Mouse (Mus musculus): ENCODE data around the gene Fam160a1. TPM values are rescaled to one million over a fixed set of nuclear protein-coding genes. Genes with fewer than 3 reads are reported as not detected.

Fam160a1 gene
- total RNA-seq, 2 experiments from 2014 or later: 5.2 to 5.4 TPM

DNA sequence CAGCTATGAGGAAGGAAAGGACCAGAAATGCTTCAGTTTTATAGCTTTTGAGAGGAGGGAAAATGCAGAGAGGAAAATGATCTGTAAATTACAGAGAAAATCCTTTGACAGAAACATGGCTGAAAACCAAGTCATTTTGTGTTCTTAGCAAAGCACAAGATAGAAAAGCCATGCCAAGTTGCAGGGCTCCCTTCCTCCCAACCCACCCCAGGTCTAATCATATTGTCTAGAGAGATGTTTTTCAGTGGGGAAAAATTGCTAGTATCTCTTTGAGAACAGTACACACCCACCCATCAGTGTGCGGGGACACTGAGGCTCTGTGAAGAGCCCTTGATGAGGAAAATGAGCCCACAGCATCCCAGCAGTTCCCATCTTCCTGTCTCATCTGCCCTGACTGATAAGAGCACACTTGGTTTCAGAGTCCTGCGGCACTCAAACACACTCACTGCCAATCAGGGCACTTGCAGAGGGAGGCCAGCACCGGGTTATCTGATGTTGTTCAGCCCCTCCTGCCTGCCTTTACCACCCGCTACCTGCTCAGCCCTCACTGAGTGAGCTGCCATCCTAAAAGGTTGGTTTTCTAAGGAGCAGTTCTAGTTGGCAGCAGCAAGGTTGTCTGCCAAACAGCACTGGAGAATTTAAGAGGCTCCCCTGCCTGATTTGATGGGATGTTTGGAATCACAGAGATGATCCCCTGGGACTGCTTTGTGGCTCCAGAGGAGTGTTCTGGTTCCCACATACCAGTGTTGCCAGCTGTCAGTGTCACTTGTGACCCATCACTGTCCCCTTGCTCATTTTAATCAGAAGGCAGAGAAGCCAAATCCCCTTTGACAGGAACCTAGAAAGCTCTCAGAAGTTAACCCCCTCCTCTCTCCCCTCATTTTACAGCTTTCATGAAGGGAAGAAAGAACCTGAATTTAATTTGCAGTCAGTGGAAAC lies 164.1 kb downstream of the Fam160a1 start:
- intact Hi-C loops (cut with DNase I): no loop called here
- no peak for DNase-seq (ENCODE audit: low spot score in 2 of 2)

DNA sequence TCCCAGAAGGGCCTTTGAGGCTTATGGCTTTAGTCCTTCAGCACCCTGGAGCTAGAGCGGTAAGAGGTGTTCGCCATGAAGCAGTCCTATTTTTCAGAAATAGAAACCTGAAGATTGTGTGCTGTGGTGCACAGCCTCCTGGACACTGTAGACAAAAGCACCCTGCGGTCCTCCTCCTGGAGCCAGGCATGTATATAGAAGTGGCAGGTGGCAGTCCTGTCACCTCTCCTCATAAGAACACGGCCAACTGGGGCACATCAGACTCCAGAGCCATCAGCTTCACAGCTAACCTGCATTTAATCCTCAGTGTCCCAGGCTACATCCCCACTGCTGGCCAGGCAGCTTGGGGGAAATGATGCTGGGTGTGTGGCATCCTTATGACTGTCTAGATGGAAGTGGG lies 167.9 kb downstream of the Fam160a1 start:
- intact Hi-C loops (cut with DNase I): no loop called here
- no peak for DNase-seq (ENCODE audit: low spot score in 2 of 2)

DNA sequence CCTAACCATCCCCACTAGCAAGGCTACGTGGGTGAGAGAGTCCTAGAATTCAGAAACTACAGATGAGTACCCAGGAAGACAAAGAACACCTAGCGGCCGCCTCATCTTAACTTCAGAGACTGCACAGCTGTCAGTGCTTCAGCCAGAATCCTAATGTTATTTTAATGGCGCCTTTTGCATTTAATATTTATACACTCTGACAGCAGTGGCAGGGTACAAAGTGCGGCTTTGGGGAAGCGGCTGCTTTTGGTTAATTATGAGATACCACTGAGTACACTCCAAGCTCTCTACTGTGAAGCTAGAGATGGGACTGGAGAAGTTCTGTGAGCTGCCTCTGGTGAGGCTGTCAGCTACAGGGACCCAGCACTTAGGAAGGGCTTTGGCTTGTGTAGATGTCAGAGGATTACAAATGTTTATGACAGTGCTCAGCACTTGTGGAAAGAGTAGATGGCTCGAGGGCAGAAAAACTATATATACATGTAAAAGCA lies 171.5 kb downstream of the Fam160a1 start:
- intact Hi-C loops (cut with DNase I): no loop called here
- no peak for DNase-seq (ENCODE audit: low spot score in 2 of 2)

DNA sequence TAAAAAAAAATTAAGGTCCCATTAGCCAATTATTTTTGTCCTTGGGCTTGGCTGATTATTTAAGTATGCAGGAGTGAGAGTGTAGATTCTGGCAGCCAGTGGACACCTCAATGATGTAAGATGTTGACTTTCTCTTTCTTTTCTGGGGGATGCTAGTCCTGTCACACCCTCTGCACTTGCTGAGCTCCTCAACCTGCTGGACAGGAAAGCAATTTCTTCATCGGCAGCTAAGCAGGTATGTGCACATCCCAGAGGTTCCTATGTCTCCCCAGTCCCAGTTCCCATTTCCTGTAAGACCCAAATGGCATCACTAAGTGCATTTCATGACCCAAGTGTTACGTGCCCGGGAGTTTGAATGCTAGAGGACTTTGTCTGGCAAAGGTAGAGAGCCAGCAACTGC lies 172.3 kb downstream of the Fam160a1 start:
- no peak for DNase-seq (ENCODE audit: low spot score in 2 of 2)
- intact Hi-C loops (cut with DNase I): no loop called here

DNA sequence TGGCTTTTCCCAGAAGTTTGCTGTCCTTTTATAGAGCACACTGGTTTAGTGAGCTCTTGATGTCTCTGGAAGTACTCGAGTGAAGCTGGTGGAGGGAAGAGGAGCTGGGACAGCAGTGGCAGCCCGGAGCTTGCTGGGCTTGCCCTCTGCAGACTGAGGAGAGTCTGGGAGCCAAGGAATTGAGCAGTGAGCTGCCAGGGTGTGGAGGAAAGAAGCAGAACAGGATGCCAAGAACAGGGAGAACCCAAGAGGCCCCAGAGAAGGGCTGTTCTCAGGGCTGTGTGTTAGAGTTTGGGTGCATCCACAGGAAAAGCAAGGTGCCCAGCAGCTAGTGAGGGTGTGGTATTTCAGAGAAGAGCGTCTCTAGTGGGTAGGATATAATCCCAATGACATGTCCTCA lies 175.3 kb downstream of the Fam160a1 start:
- DNase-seq (ENCODE audit: low spot score in 2 of 2): no peak
- intact Hi-C loops (cut with DNase I): no loop called here

DNA sequence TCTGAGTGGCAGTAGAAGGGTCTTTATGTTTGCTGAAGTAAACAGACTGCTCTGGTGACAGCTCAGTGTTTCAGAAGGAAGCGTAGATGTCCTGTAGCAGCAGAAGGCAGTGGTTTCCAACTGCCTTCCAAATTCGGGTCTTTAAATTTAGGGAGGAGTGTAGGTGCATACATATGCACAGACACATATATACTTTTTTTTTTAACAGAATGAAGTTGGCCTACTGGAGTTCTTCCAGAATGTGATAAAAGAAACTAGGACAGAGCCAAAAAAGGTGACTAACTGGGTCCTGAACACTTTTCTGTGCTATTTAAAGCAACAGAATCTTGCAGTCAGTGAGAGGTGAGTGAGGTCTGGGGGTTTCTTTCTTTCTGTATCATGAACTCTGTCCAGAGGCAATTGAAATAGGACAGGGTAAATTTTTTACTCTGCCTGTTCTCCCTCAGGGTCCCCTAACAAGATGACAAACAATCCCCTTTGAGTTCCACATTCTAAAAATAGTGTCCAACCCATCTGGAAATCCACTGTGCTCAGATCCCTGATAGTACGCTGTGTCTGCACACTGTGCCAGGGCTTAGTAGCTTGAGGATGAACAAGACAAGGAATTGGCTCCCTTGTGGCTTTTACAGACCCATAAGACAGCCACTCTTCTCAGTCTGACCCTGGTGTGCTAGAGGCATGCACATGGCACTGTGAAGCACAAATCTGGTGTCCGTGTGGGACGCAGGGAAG lies 180.2 kb downstream of the Fam160a1 start:
- peak in 1 of 2 experiments; percentile 63 for DNase-seq (ENCODE audit: low spot score in 2 of 2)
- intact Hi-C loops (cut with DNase I): no loop called here

DNA sequence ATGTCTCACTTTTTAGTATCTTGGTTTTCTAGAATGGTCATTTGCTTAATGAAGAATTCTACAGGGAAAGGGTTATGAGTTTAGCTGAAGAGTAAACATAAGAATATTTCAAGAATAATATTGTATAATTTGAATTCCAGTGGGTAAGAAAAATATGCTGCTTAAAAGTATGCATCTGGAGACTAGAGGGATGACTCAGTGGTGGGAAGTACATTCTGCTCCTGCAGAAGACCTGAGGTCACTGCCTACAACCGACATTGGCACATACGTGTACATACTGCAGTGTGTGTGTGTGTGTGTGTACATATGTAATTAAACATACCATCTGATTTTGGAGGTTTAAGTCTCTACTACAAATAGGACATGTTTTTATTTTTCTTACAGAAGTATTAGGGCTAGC lies 181.5 kb downstream of the Fam160a1 start:
- intact Hi-C loops (cut with DNase I): no loop called here
- DNase-seq (ENCODE audit: low spot score in 2 of 2): no peak

DNA sequence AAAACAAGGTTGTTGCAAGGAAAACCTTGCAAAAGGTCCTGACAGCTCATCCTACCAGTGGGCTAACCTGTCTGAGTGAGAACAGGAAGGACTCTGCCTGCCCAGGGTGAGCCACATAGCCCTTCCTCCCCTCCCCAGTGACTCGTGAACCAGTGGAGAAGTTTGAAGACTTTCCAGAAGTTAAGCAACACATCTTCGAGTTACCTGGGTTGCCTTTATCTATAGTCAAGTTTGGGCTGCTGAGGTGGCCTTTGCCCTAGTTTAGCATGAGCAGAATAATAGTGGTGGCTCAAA lies 182.0 kb downstream of the Fam160a1 start:
- intact Hi-C loops (cut with DNase I): no loop called here

DNA sequence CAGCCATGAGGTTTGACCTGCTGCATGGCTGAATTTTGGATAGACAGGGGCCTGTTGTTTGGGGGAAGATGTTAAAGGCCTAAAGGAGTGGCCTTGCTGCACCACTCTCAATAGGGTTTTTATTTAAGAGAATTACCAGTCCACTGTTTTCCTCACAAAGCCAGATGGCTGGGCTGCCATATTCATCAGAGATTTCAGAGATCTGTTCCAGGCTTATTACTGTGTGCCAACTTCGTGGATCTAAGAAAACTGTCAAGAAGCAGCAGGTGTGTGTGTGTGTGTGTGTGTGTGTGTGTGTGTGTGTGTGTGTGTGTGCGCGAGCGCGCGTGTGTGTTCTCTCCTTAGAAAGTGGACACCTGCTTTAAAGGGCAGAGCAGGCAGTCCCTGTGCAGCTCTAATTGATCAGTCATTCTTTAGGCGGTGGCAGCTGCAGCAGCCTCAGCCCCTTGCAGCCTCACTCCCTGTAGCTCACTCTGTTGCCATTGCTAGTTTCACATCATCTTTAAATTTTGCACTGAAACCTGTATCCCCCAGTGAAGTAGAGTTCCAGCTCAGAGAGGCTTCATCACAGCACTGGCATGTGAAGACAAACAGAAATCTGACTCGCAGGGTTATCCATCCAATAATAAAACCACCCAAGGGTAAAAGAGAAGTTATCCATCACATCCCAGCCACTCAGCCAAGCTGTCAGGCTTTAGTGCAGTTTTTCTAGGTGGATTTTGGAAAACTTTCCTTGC lies 182.5 kb downstream of the Fam160a1 start:
- no peak for DNase-seq (ENCODE audit: low spot score in 2 of 2)
- intact Hi-C loops (cut with DNase I): no loop called here

More for the DNA sequence above, 182.0 kb downstream of the Fam160a1 start:
- no peak for DNase-seq (ENCODE audit: low spot score in 2 of 2)

DNA sequence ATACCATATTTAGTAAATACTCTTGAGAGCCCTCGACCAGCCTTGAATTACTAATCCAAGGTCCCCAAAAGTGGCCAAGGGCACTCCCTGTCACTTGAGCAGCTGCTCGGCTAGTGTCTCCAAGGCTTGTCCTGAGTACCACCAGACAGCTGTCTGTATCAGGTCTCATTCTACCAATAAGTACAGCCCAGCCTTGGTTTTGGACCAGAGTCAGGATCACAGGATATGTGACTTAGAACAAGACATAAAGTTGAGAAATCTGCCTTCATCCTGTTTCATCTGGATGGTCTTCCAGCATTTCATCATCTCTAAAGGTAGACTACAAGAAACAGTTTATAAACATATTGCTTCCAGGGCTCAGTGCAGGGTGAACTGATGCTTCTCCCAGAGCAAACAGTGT lies 183.4 kb downstream of the Fam160a1 start:
- intact Hi-C loops (cut with DNase I): no loop called here

DNA sequence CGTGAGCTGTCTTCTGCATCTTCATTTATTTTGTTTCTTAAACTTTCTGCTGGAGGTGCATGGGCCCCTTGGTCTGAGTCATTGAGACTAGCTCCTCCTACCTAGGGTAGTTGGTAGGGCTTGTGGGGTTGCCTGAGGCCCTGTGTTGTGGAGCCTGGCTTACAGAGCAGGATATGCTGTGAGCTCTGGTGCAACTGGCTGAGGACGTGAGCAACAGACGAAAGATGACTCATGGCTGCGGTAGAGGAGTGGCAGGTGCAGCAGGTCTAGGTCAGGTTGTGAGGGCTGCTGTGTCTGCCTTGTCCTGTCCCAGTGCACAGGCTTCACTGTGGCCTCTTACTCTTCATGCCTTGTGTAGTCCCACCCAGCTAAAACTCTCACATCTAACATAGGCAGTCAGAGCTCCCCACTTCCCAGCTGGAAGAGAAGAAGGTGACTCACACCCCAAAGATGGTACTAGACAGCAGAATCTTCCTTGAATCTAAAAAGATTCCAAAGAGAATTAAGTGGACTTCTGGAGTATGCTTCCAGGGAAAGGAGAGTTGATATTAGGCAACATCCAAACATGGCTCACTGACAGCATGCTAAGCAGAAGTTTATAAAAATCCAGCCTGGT lies 187.1 kb downstream of the Fam160a1 start:
- DNase-seq (ENCODE audit: low spot score in 2 of 2): no peak
- intact Hi-C loops (cut with DNase I): no loop called here

More for the DNA sequence above, 183.4 kb downstream of the Fam160a1 start:
- no peak for DNase-seq (ENCODE audit: low spot score in 2 of 2)

DNA sequence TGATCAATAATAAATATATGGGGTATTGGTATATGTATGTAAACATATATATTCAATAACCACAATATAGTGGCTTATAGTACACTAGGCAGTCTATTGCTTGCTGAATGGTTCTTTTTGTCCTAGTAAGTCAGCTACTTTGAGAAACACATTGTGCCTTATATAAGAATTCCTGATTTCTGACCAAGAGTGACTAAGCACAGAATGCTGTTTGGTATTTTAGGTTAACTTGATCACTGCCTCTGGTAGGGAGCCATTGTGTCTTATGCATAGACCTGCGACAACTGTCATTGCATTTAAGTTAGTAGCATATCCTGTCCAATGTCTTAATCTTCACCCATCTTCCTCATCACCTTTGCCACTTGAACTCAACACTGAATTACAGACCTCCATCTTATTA lies 197.3 kb downstream of the Fam160a1 start:
- no peak for DNase-seq (ENCODE audit: low spot score in 2 of 2)
- intact Hi-C loops (cut with DNase I): no loop called here

DNA sequence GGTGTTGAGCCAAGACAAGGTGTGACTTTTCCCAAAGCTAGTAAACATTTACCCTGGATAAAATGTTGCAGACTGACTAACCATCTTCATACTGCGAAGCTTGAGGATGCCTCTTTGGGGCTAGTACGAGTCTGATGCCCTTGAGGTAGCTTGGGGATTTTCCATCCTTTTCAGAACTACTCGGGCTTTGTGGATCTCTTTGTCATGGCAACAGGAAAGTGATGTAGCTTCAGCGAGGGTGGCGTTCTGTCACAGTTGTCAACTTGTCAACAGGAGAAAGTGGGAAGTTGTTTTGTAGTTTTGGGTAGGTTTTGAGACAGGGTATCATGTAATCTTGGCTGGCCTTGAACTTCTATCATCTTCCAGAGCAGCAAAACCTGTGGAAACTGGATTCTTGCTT lies 197.7 kb downstream of the Fam160a1 start:
- intact Hi-C loops (cut with DNase I): no loop called here
- peak in 1 of 2 experiments; percentile 40 for DNase-seq (ENCODE audit: low spot score in 2 of 2)

DNA sequence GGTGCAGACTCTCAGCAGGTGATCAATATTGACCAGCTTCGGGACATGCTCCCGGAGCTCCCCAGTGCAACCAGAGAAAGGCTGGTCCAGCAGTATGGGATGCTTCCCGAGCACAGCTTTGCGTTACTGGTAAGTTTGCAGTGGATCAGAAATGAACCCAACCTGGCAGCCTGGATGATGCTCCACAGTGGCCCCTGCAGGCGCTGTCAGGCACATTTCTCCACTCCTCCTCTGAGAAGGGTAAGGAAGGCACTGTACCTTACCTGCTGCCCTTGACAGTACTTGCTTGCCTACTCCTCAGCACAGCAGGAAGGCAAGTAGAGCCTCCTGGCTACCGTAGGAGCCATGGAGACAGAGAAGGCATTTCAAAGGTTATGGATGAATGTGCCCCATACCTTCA lies 198.2 kb downstream of the Fam160a1 start:
- intact Hi-C loops (cut with DNase I): no loop called here
- peak in 1 of 2 experiments; percentile 40 for DNase-seq (ENCODE audit: low spot score in 2 of 2)

DNA sequence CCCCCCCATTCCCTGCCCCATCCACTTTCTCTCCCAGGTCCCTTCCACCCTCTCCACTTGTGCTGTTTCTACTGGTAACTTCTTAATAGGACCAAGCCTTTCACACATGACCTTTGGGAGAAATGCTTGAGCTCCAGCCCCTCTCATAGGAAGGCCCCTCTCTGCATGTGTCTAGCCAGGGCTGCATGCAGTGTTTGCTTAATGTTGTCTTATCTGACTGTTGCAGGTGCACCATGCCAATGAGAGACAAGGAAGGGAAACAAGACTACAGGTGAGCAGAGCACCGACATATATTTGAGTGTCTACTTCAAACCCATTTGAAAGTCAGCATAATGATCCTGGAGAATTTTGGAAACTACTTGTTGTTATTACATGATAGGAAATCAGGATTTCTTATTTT lies 200.7 kb downstream of the Fam160a1 start:
- DNase-seq (ENCODE audit: low spot score in 2 of 2): no peak
- intact Hi-C loops (cut with DNase I): no loop called here

Other genes with a start within 250 kb of the Fam160a1 start
- gene Gatb, start 243.2 kb downstream of the Fam160a1 start, total RNA-seq (2021): 10 to 100 TPM; 19.7 to 21.2 TPM
- under 1 TPM; 0.66 to 0.86 TPM for gene Glt28d2, start 70.2 kb upstream of the Fam160a1 start, total RNA-seq (2021)
- 1 to 10 TPM; 1.9 to 3.2 TPM for gene Gm37240, start 70.2 kb upstream of the Fam160a1 start, total RNA-seq (2021)
- 10 to 100 TPM; 34.6 to 36.4 TPM for gene Sh3d19, start 153.8 kb upstream of the Fam160a1 start, total RNA-seq (2021)
- not detected for gene Prss48, start 185.2 kb upstream of the Fam160a1 start, total RNA-seq (2021)